In the genomic region with DNA sequence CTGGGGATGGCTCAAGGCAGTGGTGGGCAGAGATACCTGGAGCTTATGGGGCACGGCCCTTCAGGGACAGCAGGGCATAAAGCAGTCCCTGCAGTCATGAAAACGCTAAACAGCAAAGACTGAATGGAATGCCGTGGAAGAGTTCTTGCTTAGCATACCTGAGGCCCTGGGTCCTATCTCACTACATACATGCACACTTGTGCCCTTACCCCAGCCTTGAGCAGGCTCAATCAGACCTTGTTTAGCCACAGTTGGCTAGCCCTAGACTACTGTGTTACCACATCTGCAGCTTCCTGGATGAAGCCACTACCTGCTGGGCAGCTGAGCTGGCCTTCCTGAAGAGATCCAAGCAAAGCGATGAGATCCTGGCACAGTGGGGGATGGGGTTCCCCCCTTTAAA, we compare ENCODE assay signal across 16 mouse cellular contexts.
"Had no signal": no experiment of that assay in that cellular context is flagged by ENCODE, and none has a peak within 500 bp of the region (broad histone marks: within the 10 kb centered on the region; RNA-seq: fewer than 3 reads in every experiment).

No protein-coding gene starts in this region.

- H3K27me3 ChIP-seq: neural tube, embryonic 13.5 days; neural tube, embryonic 15.5 days; stomach, embryonic 15.5 days had no signal

- H3K4me3 ChIP-seq: neural tube, embryonic 13.5 days; neural tube, embryonic 15.5 days; stomach, embryonic 15.5 days had no signal

- DNase-seq: retina, postnatal 1 day; right cerebral cortex, adult 18-20 months; right cerebral cortex, postnatal 14 days; right cerebral cortex, postnatal 25 days; right cerebral cortex, postnatal 4 days; spleen, adult 18-20 months; thymus, adult 18-20 months; thymus, adult 2 months; thymus, postnatal 14 days; thymus, postnatal 25 days; thymus, postnatal 36 days; thymus, postnatal 4 days had no signal

- H3K9me3 ChIP-seq: neural tube, embryonic 13.5 days; neural tube, embryonic 15.5 days; stomach, embryonic 15.5 days had no signal

- H3K36me3 ChIP-seq: neural tube, embryonic 13.5 days; neural tube, embryonic 15.5 days; stomach, embryonic 15.5 days had no signal

- H3K4me2 ChIP-seq: neural tube, embryonic 13.5 days; neural tube, embryonic 15.5 days; stomach, embryonic 15.5 days had no signal

- H3K4me1 ChIP-seq: neural tube, embryonic 13.5 days; neural tube, embryonic 15.5 days; stomach, embryonic 15.5 days had no signal

- H3K9ac ChIP-seq: neural tube, embryonic 13.5 days; neural tube, embryonic 15.5 days; stomach, embryonic 15.5 days had no signal

- H3K27ac ChIP-seq: neural tube, embryonic 13.5 days; neural tube, embryonic 15.5 days; stomach, embryonic 15.5 days; stomach, postnatal 0 days had no signal
